Mouse (Mus musculus): Measurements from ENCODE around the gene Adra1d.

GRCm38 (mm10) chr2:131518790-131519189, 43.3 kb downstream of the Adra1d start:
- no peak for TF ChIP-seq POLR2A (IDR thresholded peaks at IDR 0.05; ENCODE audit: borderline replicate concordance, control insufficient read depth, low read depth, low read length)
- no peak for TF ChIP-seq CTCF (IDR thresholded peaks at IDR 0.05; ENCODE audit: control insufficient read depth, insufficient read depth, low read length)
